Mouse (Mus musculus) cerebellum, postnatal 14 days (tissue): ENCODE measurements around the gene Slc7a5.

Experiments
- DNase-seq, 2 experiments: peaks; one replicate each; pipeline ENCODE4 v3.0.0; 2021; ENCODE audit warnings: mixed read lengths in 2 of 2

Slc7a5 gene

GRCm38 (mm10) chr8:121935341-121936294 is 28.1 kb upstream of the Slc7a5 start:
- peak; percentile 94 to 96 for DNase-seq

- DNase-seq, result no peak
Observed at GRCm38 (mm10) chr8:121934923-121935322, 27.4 kb upstream of the Slc7a5 start.

- DNase-seq, result peak; percentile 61 to 63
Observed at GRCm38 (mm10) chr8:121934506-121934905, 27.0 kb upstream of the Slc7a5 start.

- no peak for DNase-seq
Observed at GRCm38 (mm10) chr8:121932668-121933520, 25.4 kb upstream of the Slc7a5 start.

GRCm38 (mm10) chr8:121932026-121932667 is 24.7 kb upstream of the Slc7a5 start:
- DNase-seq, result no peak

- no peak for DNase-seq
Observed at GRCm38 (mm10) chr8:121931571-121931970, 24.1 kb upstream of the Slc7a5 start.

GRCm38 (mm10) chr8:121930047-121930446 is 22.6 kb upstream of the Slc7a5 start:
- no peak for DNase-seq

GRCm38 (mm10) chr8:121927316-121927715 is 19.8 kb upstream of the Slc7a5 start:
- peak; percentile 75 to 80 for DNase-seq

GRCm38 (mm10) chr8:121926266-121926665 is 18.8 kb upstream of the Slc7a5 start:
- DNase-seq, result no peak

- peak; percentile 86 to 89 for DNase-seq
Observed at GRCm38 (mm10) chr8:121925624-121926023, 18.1 kb upstream of the Slc7a5 start.

- DNase-seq, result no peak
Observed at GRCm38 (mm10) chr8:121924681-121925080, 17.2 kb upstream of the Slc7a5 start.

- no peak for DNase-seq
Observed at GRCm38 (mm10) chr8:121922101-121922500, 14.6 kb upstream of the Slc7a5 start.

GRCm38 (mm10) chr8:121921582-121921981 is 14.1 kb upstream of the Slc7a5 start:
- DNase-seq, result no peak

- DNase-seq, result no peak
Observed at GRCm38 (mm10) chr8:121919731-121920130, 12.2 kb upstream of the Slc7a5 start.

GRCm38 (mm10) chr8:121919158-121919557 is 11.7 kb upstream of the Slc7a5 start:
- no peak for DNase-seq

GRCm38 (mm10) chr8:121913378-121913777 is 5.9 kb upstream of the Slc7a5 start:
- no peak for DNase-seq

GRCm38 (mm10) chr8:121912831-121913230 is 5.3 kb upstream of the Slc7a5 start:
- DNase-seq, result no peak

- no peak for DNase-seq
Observed at GRCm38 (mm10) chr8:121911987-121912386, 4.5 kb upstream of the Slc7a5 start.

GRCm38 (mm10) chr8:121911400-121911799 is 3.9 kb upstream of the Slc7a5 start:
- DNase-seq, result no peak

- peak; percentile 88 to 92 for DNase-seq
Observed at GRCm38 (mm10) chr8:121909663-121910062, 2.2 kb upstream of the Slc7a5 start.

GRCm38 (mm10) chr8:121909148-121909541 is 1.7 kb upstream of the Slc7a5 start:
- no peak for DNase-seq

GRCm38 (mm10) chr8:121908378-121909147 is 1.1 kb upstream of the Slc7a5 start:
- DNase-seq, result peak in 1 of 2 experiments; percentile 25
